Mouse (Mus musculus) liver, embryonic 13.5 days (tissue): Measurements from ENCODE around the gene Tnfsf13. TPM values are rescaled to one million over a fixed set of nuclear protein-coding genes. Genes with fewer than 3 reads are reported as not detected.

ENCODE experiments used
- ATAC-seq: fragments of 200-750 bp; cut with Nextera tagmentation; 2 replicates; pipeline ENCODE4 v1.8.0; 2017; ENCODE audit warnings: low read depth, mild to moderate bottlenecking, moderate number of reproducible peaks, moderate library complexity
- DNase-seq: peaks from one replicate; pipeline ENCODE4 v3.0.0; 2022
- H3K27ac ChIP-seq: fragments of 300-500 bp; sonication (generic); 2 replicates; pipeline ENCODE4 v1.5.1; 2015; ENCODE audit warnings: moderate library complexity, mild to moderate bottlenecking, inconsistent platforms
- H3K27me3 ChIP-seq: fragments of 300-500 bp; sonication (generic); 2 replicates; pipeline ENCODE4 v1.6.1; 2015; ENCODE audit warnings: mild to moderate bottlenecking, inconsistent platforms
- H3K36me3 ChIP-seq: fragments of 300-500 bp; sonication (generic); 2 replicates; pipeline ENCODE4 v1.6.1; 2015; ENCODE audit warnings: mild to moderate bottlenecking, inconsistent platforms
- H3K4me1 ChIP-seq: fragments of 300-500 bp; sonication (generic); replicated peaks from 2 replicates; pipeline ENCODE4 v1.6.1; 2015; ENCODE audit warnings: inconsistent platforms
- H3K4me2 ChIP-seq: fragments of 300-500 bp; sonication (generic); 2 replicates; pipeline ENCODE4 v1.6.1; 2015; ENCODE audit warnings: inconsistent platforms, mild to moderate bottlenecking, moderate library complexity
- H3K4me3 ChIP-seq: fragments of 300-500 bp; sonication (generic); replicated peaks from 2 replicates; pipeline ENCODE4 v1.5.1; 2015; ENCODE audit warnings: mild to moderate bottlenecking, inconsistent platforms
- H3K9ac ChIP-seq: fragments of 300-500 bp; sonication (generic); 2 replicates; pipeline ENCODE4 v1.6.1; 2015; ENCODE audit warnings: mild to moderate bottlenecking, inconsistent platforms
- H3K9me3 ChIP-seq: fragments of 300-500 bp; sonication (generic); replicated peaks from 2 replicates; pipeline ENCODE4 v1.6.1; 2016; ENCODE audit warnings: inconsistent platforms
- WGBS: fragments of 180-500 bp; shearing (Covaris S2); methylation state at CpG from one replicate; pipeline ENCODE4 v1.1.7; 2015; ENCODE audit not compliant: insufficient replicate concordance; 5-methylcytosine and 5-hydroxymethylcytosine counted together
- polyA plus RNA-seq: library from polyadenylated mRNA; unstranded; fragments of >200 nt; fragmentation: Nextera tagmentation; extraction: Ambion mirVana; gene quantifications from 2 replicates; pipeline ENCODE4 v1.2.1, GENCODE M21; 2015

Gene Tnfsf13
- polyA plus RNA-seq, 1 experiment from 2014 or later: not detected

GRCm38 (mm10) chr11:69689891-69690290, 4.3 kb upstream of the Tnfsf13 start:
- no peak overlapping the region for H3K9ac ChIP-seq
- H3K9me3 ChIP-seq: no peaks in the 10 kb centered on the region
- WGBS: 97% methylated on average over 1 of the region's 1 CpGs
- no peak overlapping the region for H3K4me3 ChIP-seq
- peaks cover 41% of the 10 kb centered on the region for H3K4me1 ChIP-seq
- peaks cover 4% of the 10 kb centered on the region; the same call in 1 of the 2 replicates for H3K27me3 ChIP-seq
- no peak overlapping the region for H3K27ac ChIP-seq
- H3K4me2 ChIP-seq: no peak overlapping the region
- H3K36me3 ChIP-seq: no peaks in the 10 kb centered on the region
- ATAC-seq (no peak), DNase-seq (no peak)

DNA sequence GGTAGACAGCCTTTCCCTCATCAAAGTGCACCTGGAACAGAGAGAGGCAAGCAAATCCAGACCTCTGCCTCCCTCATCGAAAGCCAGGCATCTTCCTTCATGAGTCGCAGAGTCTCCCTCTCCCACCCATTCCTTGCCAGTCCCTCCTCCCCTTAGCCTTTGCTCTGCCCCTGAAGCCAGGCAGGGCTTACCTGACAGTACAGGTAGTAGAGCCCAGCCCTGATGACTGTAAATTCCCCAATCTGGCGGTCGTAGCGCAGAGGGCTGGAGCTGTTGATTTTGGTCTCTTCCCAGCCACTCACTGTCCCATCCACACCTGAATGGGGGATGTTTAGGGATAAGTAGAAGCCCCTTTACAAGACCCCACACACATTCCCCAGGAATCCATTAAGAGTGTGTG, 1.5 kb upstream of the Tnfsf13 start:
- no peak for DNase-seq
- 66% methylated on average over 5 of the region's 5 CpGs for WGBS
- H3K27ac ChIP-seq: peak overlapping the region; percentile 21; the same call in 1 of the 2 replicates
- H3K4me1 ChIP-seq: peaks cover 36% of the 10 kb centered on the region
- H3K27me3 ChIP-seq: no peaks in the 10 kb centered on the region
- H3K4me2 ChIP-seq: no peak overlapping the region
- H3K9me3 ChIP-seq: no peaks in the 10 kb centered on the region
- H3K9ac ChIP-seq: no peak overlapping the region
- no peak for ATAC-seq
- no peak overlapping the region for H3K4me3 ChIP-seq
- H3K36me3 ChIP-seq: no peaks in the 10 kb centered on the region

GRCm38 (mm10) chr11:69686377-69686776, 793 bp upstream of the Tnfsf13 start:
- H3K9ac ChIP-seq: no peak overlapping the region
- WGBS: 36% methylated on average over 4 of the region's 4 CpGs

DNA sequence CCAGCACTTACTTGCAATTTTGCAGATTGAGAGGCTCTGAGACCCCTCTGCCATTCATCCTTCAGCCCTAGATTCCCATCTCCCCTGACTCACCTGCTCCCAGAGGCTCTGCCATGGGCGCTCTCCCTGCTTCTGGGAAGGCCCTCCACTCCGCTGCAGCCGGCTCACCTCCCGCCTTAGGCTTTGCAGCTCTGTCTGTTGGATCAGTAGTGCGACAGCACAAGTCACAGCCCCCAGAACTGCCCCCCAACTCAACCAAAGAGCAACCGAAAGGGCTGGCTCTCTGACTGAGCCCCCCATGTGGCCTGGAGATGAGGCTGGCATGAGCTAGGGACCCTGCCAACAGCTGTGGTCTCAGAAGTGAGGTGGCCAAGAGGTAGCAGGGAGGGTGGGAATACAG, 648 bp downstream of the Tnfsf13 start:
- Histone ChIP-seq H3K27ac (no peak overlapping the region), H3K9ac (no peak overlapping the region), H3K4me3 (no peak overlapping the region), H3K36me3 (peaks cover 6% of the 10 kb centered on the region), H3K27me3 (no peaks in the 10 kb centered on the region), H3K9me3 (no peaks in the 10 kb centered on the region), H3K4me2 (no peak overlapping the region), H3K4me1 (peaks cover 48% of the 10 kb centered on the region)
- ATAC-seq (no peak), DNase-seq (no peak)
- WGBS: 81% methylated on average over 6 of the region's 6 CpGs

More at GRCm38 (mm10) chr11:69686377-69686776, 793 bp upstream of the Tnfsf13 start:
- H3K27me3 ChIP-seq: no peaks in the 10 kb centered on the region
- H3K27ac ChIP-seq: peak overlapping the region; percentile 21; the same call in 1 of the 2 replicates
- no peak for ATAC-seq
- no peaks in the 10 kb centered on the region for H3K9me3 ChIP-seq
- no peak for DNase-seq
- H3K4me2 ChIP-seq: no peak overlapping the region
- H3K36me3 ChIP-seq: no peaks in the 10 kb centered on the region
- no peak overlapping the region for H3K4me3 ChIP-seq
- H3K4me1 ChIP-seq: peaks cover 35% of the 10 kb centered on the region

GRCm38 (mm10) chr11:69684128-69684745, 1.3 kb downstream of the Tnfsf13 start:
- Histone ChIP-seq H3K27ac (no peak overlapping the region), H3K9me3 (no peaks in the 10 kb centered on the region), H3K27me3 (no peaks in the 10 kb centered on the region), H3K9ac (no peak overlapping the region), H3K36me3 (peaks cover 12% of the 10 kb centered on the region), H3K4me2 (no peak overlapping the region), H3K4me3 (no peak overlapping the region), H3K4me1 (peaks cover 50% of the 10 kb centered on the region)
- no peak for ATAC-seq
- no peak for DNase-seq
- 71% methylated on average over 12 of the region's 12 CpGs for WGBS

DNA sequence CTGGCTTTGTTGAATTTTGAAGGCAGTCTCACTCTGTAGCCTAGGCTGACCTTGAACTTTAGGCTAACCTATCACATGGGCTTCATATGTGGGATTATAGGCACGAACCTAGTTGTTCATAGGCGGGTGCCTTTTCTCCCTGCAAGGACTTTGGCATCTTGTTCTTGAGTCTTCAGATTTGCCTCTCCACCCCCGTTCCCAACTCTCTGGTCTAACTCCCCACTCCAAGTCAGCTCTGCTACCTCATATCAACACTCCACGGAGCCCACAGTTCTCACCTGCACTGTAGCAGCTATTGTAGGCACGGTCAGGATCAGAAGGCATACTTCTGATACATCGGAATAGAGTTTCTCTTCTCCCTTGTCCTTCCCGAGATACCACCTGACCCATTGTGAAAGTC, 2.0 kb downstream of the Tnfsf13 start:
- H3K36me3 ChIP-seq: peaks cover 16% of the 10 kb centered on the region
- peaks cover 56% of the 10 kb centered on the region for H3K4me1 ChIP-seq
- H3K9ac ChIP-seq: no peak overlapping the region
- H3K4me3 ChIP-seq: no peak overlapping the region
- H3K27me3 ChIP-seq: no peaks in the 10 kb centered on the region
- no peak overlapping the region for H3K27ac ChIP-seq
- DNase-seq (no peak), ATAC-seq (no peak)
- H3K9me3 ChIP-seq: no peaks in the 10 kb centered on the region
- 64% methylated on average over 7 of the region's 7 CpGs for WGBS
- H3K4me2 ChIP-seq: no peak overlapping the region

- ATAC-seq (no peak), DNase-seq (peak; percentile 76)
- Histone ChIP-seq H3K4me3 (peak overlapping the region; percentile 90; the same call in 1 of the 2 replicates), H3K27me3 (no peaks in the 10 kb centered on the region), H3K4me2 (peak overlapping the region; percentile 81), H3K9ac (peak overlapping the region; percentile 39; the same call in 1 of the 2 replicates), H3K36me3 (peaks cover 22% of the 10 kb centered on the region), H3K9me3 (no peaks in the 10 kb centered on the region), H3K27ac (peak overlapping the region; percentile 92), H3K4me1 (peaks cover 57% of the 10 kb centered on the region)
- WGBS: 29% methylated on average over 12 of the region's 12 CpGs
Observed at GRCm38 (mm10) chr11:69682840-69683533, 2.6 kb downstream of the Tnfsf13 start.

- no peaks in the 10 kb centered on the region for H3K27me3 ChIP-seq
- no peak for DNase-seq
Observed at GRCm38 (mm10) chr11:69682209-69682839, 3.3 kb downstream of the Tnfsf13 start.

GRCm38 (mm10) chr11:69681314-69682208, 4.0 kb downstream of the Tnfsf13 start, which contains the start of gene Senp3:
Senp3 (minus strand) TSS chr11:69682084.
- H3K9me3 ChIP-seq: no peaks in the 10 kb centered on the region
- peak within 1 kb of the TSS; percentile 90 for H3K4me3 ChIP-seq
- H3K27ac ChIP-seq: peak within 1 kb of the TSS; percentile 92
- under 1% methylated on average over 77 of the region's 80 CpGs for WGBS
- peaks cover 51% of the 10 kb centered on the region for H3K4me1 ChIP-seq
- no peaks in the 10 kb centered on the region for H3K27me3 ChIP-seq
- peak within 1 kb of the TSS; percentile 81 for H3K4me2 ChIP-seq
- DNase-seq: peak; percentile 94
- ATAC-seq: peak; percentile 96
- H3K9ac ChIP-seq: peak within 1 kb of the TSS; percentile 89
- peaks cover 36% of the 10 kb centered on the region for H3K36me3 ChIP-seq

More at GRCm38 (mm10) chr11:69682209-69682839, 3.3 kb downstream of the Tnfsf13 start:
- H3K4me3 ChIP-seq: peak overlapping the region; percentile 90
- peak overlapping the region; percentile 81 for H3K4me2 ChIP-seq
- WGBS: 24% methylated on average over 24 of the region's 24 CpGs
- H3K27ac ChIP-seq: peak overlapping the region; percentile 92
- ATAC-seq: peak; percentile 19; the same call in 1 of the 2 replicates
- peaks cover 28% of the 10 kb centered on the region for H3K36me3 ChIP-seq
- no peaks in the 10 kb centered on the region for H3K9me3 ChIP-seq
- H3K4me1 ChIP-seq: peaks cover 57% of the 10 kb centered on the region
- H3K9ac ChIP-seq: peak overlapping the region; percentile 89

GRCm38 (mm10) chr11:69680136-69680855, 5.3 kb downstream of the Tnfsf13 start:
- 84% methylated on average over 30 of the region's 30 CpGs for WGBS

More at GRCm38 (mm10) chr11:69680136-69680855, 5.3 kb downstream of the Tnfsf13 start:
- H3K27ac ChIP-seq: peak overlapping the region; percentile 92; the same call in 1 of the 2 replicates
- H3K36me3 ChIP-seq: peaks cover 49% of the 10 kb centered on the region
- peak overlapping the region; percentile 81 for H3K4me2 ChIP-seq
- peak overlapping the region; percentile 89 for H3K9ac ChIP-seq
- H3K27me3 ChIP-seq: no peaks in the 10 kb centered on the region
- DNase-seq: no peak
- ATAC-seq: no peak
- peak overlapping the region; percentile 90 for H3K4me3 ChIP-seq
- peaks cover 49% of the 10 kb centered on the region for H3K4me1 ChIP-seq
- H3K9me3 ChIP-seq: no peaks in the 10 kb centered on the region
